Mouse (Mus musculus): ENCODE data around the gene Pde4b.

DNA sequence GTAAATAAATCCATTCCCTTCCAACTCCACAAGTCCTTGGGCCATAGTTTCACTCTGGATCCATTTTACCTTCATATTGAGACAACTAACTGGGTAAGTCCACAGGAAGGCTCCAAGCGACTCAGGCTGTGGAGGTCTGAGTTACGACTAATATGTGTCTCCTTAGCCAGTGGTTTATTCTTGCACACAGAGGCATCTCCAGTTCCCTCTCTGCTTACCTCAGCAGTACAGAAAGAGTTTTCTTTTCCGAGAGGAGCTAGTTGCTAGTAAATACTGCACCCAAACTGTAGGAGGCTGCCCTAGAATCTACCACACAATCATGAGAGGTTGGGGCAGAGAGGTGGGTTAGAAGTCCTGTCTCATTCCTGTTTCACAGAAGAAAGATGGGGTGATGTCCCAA, 499.4 kb downstream of the Pde4b start:
- TF ChIP-seq CTCF (IDR thresholded peaks at IDR 0.05; ENCODE audit: extremely low read depth, insufficient read depth, low read length), result no peak
- TF ChIP-seq POLR2A (IDR thresholded peaks at IDR 0.05; ENCODE audit: extremely low read depth, insufficient read depth, low read length), result no peak
